Mouse (Mus musculus) intestine, embryonic 14.5 days (tissue): ENCODE data around the gene Colec11. TPM values are rescaled to one million over a fixed set of nuclear protein-coding genes. Genes with fewer than 3 reads are reported as not detected.

ENCODE experiments used
- ATAC-seq: fragments of 200-750 bp; cut with Nextera tagmentation; replicated peaks from 2 replicates; pipeline ENCODE4 v1.8.0; 2017; ENCODE audit warnings: low read depth, moderate number of reproducible peaks, moderate TSS enrichment, moderate library complexity; ENCODE audit not compliant: low FRiP score, low TSS enrichment
- DNase-seq: peaks from one replicate; pipeline ENCODE4 v3.0.0-alpha.2; 2018; ENCODE audit warnings: low spot score
- H3K27ac ChIP-seq: fragments of 300-500 bp; sonication (generic); 2 replicates; pipeline ENCODE4 v1.5.1; 2014; ENCODE audit warnings: low read depth, mild to moderate bottlenecking, control low read depth
- H3K27me3 ChIP-seq: fragments of 300-500 bp; sonication (generic); replicated peaks from 2 replicates; pipeline ENCODE4 v1.6.1; 2014; ENCODE audit warnings: low read length, control low read depth; ENCODE audit not compliant: control insufficient read depth, insufficient read depth
- H3K36me3 ChIP-seq: fragments of 300-500 bp; sonication (generic); 2 replicates; pipeline ENCODE4 v1.6.1; 2014; ENCODE audit warnings: low read length, control low read depth; ENCODE audit not compliant: control insufficient read depth, insufficient read depth
- H3K4me1 ChIP-seq: fragments of 300-500 bp; sonication (generic); replicated peaks from 2 replicates; pipeline ENCODE4 v1.6.1; 2014; ENCODE audit warnings: low read length, control low read depth, mixed read lengths; ENCODE audit not compliant: control insufficient read depth, insufficient read depth
- H3K4me2 ChIP-seq: fragments of 300-500 bp; sonication (generic); 2 replicates; pipeline ENCODE4 v1.6.1; 2014; ENCODE audit warnings: low read length
- H3K4me3 ChIP-seq: fragments of 300-500 bp; sonication (generic); 2 replicates; pipeline ENCODE4 v1.5.1; 2014; ENCODE audit warnings: low read depth, low read length, control low read depth, mixed read lengths
- H3K9ac ChIP-seq: fragments of 300-500 bp; sonication (generic); 2 replicates; pipeline ENCODE4 v1.6.1; 2014; ENCODE audit warnings: mild to moderate bottlenecking, low read length
- H3K9me3 ChIP-seq: fragments of 300-500 bp; sonication (generic); 2 replicates; pipeline ENCODE4 v1.6.1; 2016; ENCODE audit warnings: low read length, control low read depth; ENCODE audit not compliant: control insufficient read depth
- WGBS: fragments of 180-500 bp; shearing (Covaris S2); extraction: QIAGEN DNeasy Blood & Tissue Kit; methylation state at CpG from one replicate; pipeline ENCODE4 v1.1.7; 2014; 5-methylcytosine and 5-hydroxymethylcytosine counted together
- polyA plus RNA-seq: library from polyadenylated mRNA; unstranded; fragments of >200 nt; fragmentation: Nextera tagmentation; extraction: Ambion mirVana; gene quantifications from 2 replicates; pipeline ENCODE4 v1.2.1, GENCODE M21; 2014

Gene Colec11
- polyA plus RNA-seq, 1 experiment from 2014 or later = 1.2 TPM

DNA sequence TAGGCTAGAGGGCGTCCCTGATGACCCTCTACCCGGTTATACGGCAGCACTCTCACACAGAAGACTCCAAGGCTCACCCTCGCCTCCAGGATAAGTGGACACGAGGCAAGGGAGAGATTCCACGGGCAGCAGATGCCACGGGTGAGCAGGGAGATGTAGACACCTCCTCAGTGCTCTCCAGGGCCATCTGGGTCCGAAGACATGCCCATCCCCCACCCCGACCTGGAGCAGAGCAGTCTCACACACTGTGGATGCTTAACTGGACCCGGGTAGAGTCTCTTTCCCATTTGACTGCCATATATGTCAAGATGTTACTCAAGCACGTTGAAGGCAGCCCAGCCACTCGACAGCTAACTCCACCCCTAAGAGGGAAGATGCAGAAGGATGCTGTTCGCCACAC lies 32.7 kb downstream of the Colec11 start:
- Histone ChIP-seq H3K4me1 (peaks cover 8% of the 10 kb centered on the region), H3K4me2 (no peak overlapping the region), H3K36me3 (no peaks in the 10 kb centered on the region), H3K4me3 (no peak overlapping the region), H3K27me3 (no peaks in the 10 kb centered on the region; the same call in 1 of the 2 replicates), H3K27ac (no peak overlapping the region), H3K9me3 (no peaks in the 10 kb centered on the region), H3K9ac (no peak overlapping the region)
- WGBS = 48% methylated on average over 13 of the region's 13 CpGs
- DNase-seq = no peak
- ATAC-seq = no peak

DNA sequence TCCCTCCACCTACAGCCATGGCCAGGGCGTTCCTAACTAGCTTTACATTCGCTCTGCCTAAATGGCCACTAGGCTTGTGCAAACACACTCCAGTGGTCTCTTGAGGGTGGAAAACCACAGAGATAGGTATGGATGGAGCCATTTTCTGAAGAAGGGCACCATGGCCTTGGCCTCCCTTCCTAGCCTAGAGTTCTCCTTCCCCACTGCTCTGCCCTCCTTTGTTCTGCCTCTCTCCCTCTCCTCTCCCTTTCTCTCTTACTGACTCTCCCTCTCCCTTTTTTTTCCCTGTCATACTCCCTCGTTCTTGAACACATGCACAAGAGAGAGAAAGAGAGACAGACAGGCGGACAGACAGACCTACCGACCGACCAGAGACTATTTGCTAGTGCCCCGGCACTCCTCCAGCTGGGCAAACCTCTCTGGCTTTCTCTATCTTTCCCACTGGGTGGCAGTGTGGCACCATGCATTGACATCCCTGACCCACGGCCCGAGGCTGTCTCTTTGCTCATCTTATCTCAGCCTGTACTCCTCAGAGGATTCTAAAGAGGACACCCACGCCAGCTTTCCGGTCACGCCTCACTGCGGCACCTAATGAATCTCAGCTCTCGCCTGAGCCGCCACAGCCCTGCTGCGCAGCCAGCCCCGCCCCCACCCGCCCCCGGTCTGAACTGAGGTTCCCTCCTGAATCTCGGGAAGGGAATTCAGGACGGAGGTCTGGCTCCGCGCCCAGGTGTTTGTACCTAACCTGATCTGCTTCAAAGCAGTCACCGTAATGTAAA lies 33.9 kb downstream of the Colec11 start:
- no peaks in the 10 kb centered on the region; the same call in 1 of the 2 replicates for H3K27me3 ChIP-seq
- DNase-seq (peak; percentile 89), ATAC-seq (peak; percentile 85)
- peaks cover 8% of the 10 kb centered on the region for H3K4me1 ChIP-seq
- peak overlapping the region; percentile 80 for H3K4me2 ChIP-seq
- no peak overlapping the region for H3K27ac ChIP-seq
- WGBS = 9% methylated on average over 24 of the region's 24 CpGs
- peak overlapping the region; percentile 29; the same call in 1 of the 2 replicates for H3K9ac ChIP-seq
- no peaks in the 10 kb centered on the region for H3K36me3 ChIP-seq
- H3K4me3 ChIP-seq = peak overlapping the region; percentile 34
- no peaks in the 10 kb centered on the region for H3K9me3 ChIP-seq

GRCm38 (mm10) chr12:28587949-28588348 lies 35.2 kb downstream of the Colec11 start:
- no peak overlapping the region for H3K27ac ChIP-seq
- H3K9me3 ChIP-seq = no peaks in the 10 kb centered on the region
- ATAC-seq (no peak), DNase-seq (no peak)
- no peaks in the 10 kb centered on the region; the same call in 1 of the 2 replicates for H3K27me3 ChIP-seq
- 77% methylated on average over 6 of the region's 6 CpGs for WGBS
- H3K4me2 ChIP-seq = no peak overlapping the region
- peaks cover 8% of the 10 kb centered on the region for H3K4me1 ChIP-seq
- H3K4me3 ChIP-seq = no peak overlapping the region
- H3K9ac ChIP-seq = no peak overlapping the region
- H3K36me3 ChIP-seq = no peaks in the 10 kb centered on the region

- no peaks in the 10 kb centered on the region for H3K36me3 ChIP-seq
- no peaks in the 10 kb centered on the region for H3K27me3 ChIP-seq
- H3K4me2 ChIP-seq = no peak overlapping the region
- WGBS = 55% methylated on average over 3 of the region's 3 CpGs
- H3K9me3 ChIP-seq = no peaks in the 10 kb centered on the region
- no peak overlapping the region for H3K4me3 ChIP-seq
- no peak overlapping the region for H3K9ac ChIP-seq
- ATAC-seq (no peak), DNase-seq (no peak)
- no peak overlapping the region for H3K27ac ChIP-seq
- no peaks in the 10 kb centered on the region for H3K4me1 ChIP-seq
Measured at GRCm38 (mm10) chr12:28584036-28584435, 39.1 kb downstream of the Colec11 start.

DNA sequence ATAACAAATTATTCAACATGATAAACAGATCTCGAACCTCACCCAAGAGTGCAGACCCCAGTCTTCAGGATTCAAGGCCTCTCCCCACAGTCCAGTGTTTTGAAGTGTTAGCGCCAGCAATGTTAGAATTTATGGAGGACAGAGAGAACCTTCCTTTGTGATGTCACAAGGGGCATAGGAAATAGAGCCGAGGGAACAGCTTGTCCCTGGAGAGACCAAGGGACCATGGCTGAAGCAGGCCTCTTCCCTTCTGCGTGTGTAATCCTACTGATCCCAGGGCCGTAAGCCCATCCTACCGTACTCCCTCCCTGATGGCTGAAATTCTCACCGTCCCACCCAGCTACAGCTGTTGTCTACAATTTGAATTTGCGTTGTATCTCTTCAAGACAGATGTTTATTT lies 40.8 kb downstream of the Colec11 start, which contains the start of gene Allc:
Gene Allc (minus strand): TSS at position 101 of the 400 bp plus-strand sequence.
- Histone ChIP-seq H3K4me1 (no peaks in the 10 kb centered on the region), H3K36me3 (no peaks in the 10 kb centered on the region), H3K4me2 (no peak within 1 kb of the TSS), H3K9ac (no peak within 1 kb of the TSS), H3K27ac (no peak within 1 kb of the TSS), H3K9me3 (no peaks in the 10 kb centered on the region), H3K4me3 (no peak within 1 kb of the TSS), H3K27me3 (no peaks in the 10 kb centered on the region)
- DNase-seq (no peak), ATAC-seq (no peak)
- WGBS = 75% methylated on average over 8 of the region's 8 CpGs

- Histone ChIP-seq H3K4me1 (no peaks in the 10 kb centered on the region), H3K36me3 (no peaks in the 10 kb centered on the region), H3K27me3 (no peaks in the 10 kb centered on the region), H3K4me3 (no peak overlapping the region), H3K27ac (no peak overlapping the region), H3K9ac (no peak overlapping the region), H3K9me3 (no peaks in the 10 kb centered on the region), H3K4me2 (no peak overlapping the region)
- WGBS = 39% methylated on average over 4 of the region's 4 CpGs
- no peak for DNase-seq
- no peak for ATAC-seq
Measured at GRCm38 (mm10) chr12:28579132-28579531, 44.0 kb downstream of the Colec11 start.

GRCm38 (mm10) chr12:28578147-28578546 lies 45.0 kb downstream of the Colec11 start:
- Histone ChIP-seq H3K27ac (no peak overlapping the region), H3K4me3 (no peak overlapping the region), H3K4me2 (no peak overlapping the region), H3K9me3 (0 out of 2 replicates have a peak, but pooled peaks cover 3% of the 10 kb centered on the region), H3K9ac (no peak overlapping the region), H3K36me3 (no peaks in the 10 kb centered on the region), H3K27me3 (no peaks in the 10 kb centered on the region), H3K4me1 (no peaks in the 10 kb centered on the region)
- ATAC-seq (no peak), DNase-seq (no peak)
- WGBS = 84% methylated on average over 3 of the region's 3 CpGs

GRCm38 (mm10) chr12:28575366-28576070 lies 47.7 kb downstream of the Colec11 start:
- DNase-seq (no peak), ATAC-seq (no peak)
- 0 out of 2 replicates have a peak, but pooled peaks cover 3% of the 10 kb centered on the region for H3K9me3 ChIP-seq
- no peak overlapping the region for H3K27ac ChIP-seq
- WGBS = 73% methylated on average over 6 of the region's 6 CpGs
- no peaks in the 10 kb centered on the region for H3K36me3 ChIP-seq
- H3K27me3 ChIP-seq = no peaks in the 10 kb centered on the region
- no peaks in the 10 kb centered on the region for H3K4me1 ChIP-seq
- H3K4me2 ChIP-seq = no peak overlapping the region
- no peak overlapping the region for H3K4me3 ChIP-seq
- no peak overlapping the region for H3K9ac ChIP-seq
